Mouse (Mus musculus): ENCODE data around the gene Ube2e3.

- TF ChIP-seq CTCF (IDR thresholded peaks at IDR 0.05; ENCODE audit: low read depth, low read length) (no peak), GATA1 (IDR thresholded peaks at IDR 0.05; ENCODE audit: borderline replicate concordance, low read length) (no peak), GATA2 (IDR thresholded peaks at IDR 0.05; ENCODE audit: borderline replicate concordance, low read depth, low read length) (no peak), TAL1 (conservative IDR thresholded peaks at IDR 0.05; ENCODE audit: low read depth, low read length) (no peak)
Measured at GRCm38 (mm10) chr2:78867726-78868510, at the start of gene Ube2e3.

Measured in G1E (cell line).